Mouse (Mus musculus) intestine, postnatal 0 days (tissue): ENCODE measurements at regions not wholly inside any gene's neighbourhood (a gene's known extent, or its start where the extent isn't known, plus 50 kb on each side); places are given as distances from the start of the nearest gene placed in this dataset.

Experiments used
- ATAC-seq: fragments of 200-750 bp; cut with Nextera tagmentation; 2 replicates; pipeline ENCODE4 v1.8.0; 2017; ENCODE audit warnings: mild to moderate bottlenecking, moderate TSS enrichment, moderate library complexity
- H3K27ac ChIP-seq: fragments of 300-500 bp; sonication (generic); 2 replicates; pipeline ENCODE4 v1.5.1; 2014; ENCODE audit warnings: mild to moderate bottlenecking, low read depth, low read length, moderate library complexity
- H3K27me3 ChIP-seq: fragments of 300-500 bp; sonication (generic); replicated peaks from 2 replicates; pipeline ENCODE4 v1.6.1; 2014; ENCODE audit warnings: low read length, mixed read lengths; ENCODE audit not compliant: control insufficient read depth, insufficient read depth
- H3K36me3 ChIP-seq: fragments of 300-500 bp; sonication (generic); 2 replicates; pipeline ENCODE4 v1.6.1; 2014; ENCODE audit warnings: mild to moderate bottlenecking, moderate library complexity; ENCODE audit not compliant: control insufficient read depth, insufficient read depth
- H3K4me1 ChIP-seq: fragments of 300-500 bp; sonication (generic); replicated peaks from 2 replicates; pipeline ENCODE4 v1.6.1; 2014; ENCODE audit warnings: antibody characterized with exemption, low read length, mixed read lengths; ENCODE audit not compliant: control insufficient read depth, insufficient read depth
- H3K4me2 ChIP-seq: fragments of 300-500 bp; sonication (generic); replicated peaks from 2 replicates; pipeline ENCODE4 v1.6.1; 2014; ENCODE audit warnings: low read depth, mild to moderate bottlenecking, moderate library complexity
- H3K4me3 ChIP-seq: fragments of 300-500 bp; sonication (generic); 2 replicates; pipeline ENCODE4 v1.5.1; 2014; ENCODE audit warnings: low read depth, low read length
- H3K9ac ChIP-seq: fragments of 300-500 bp; sonication (generic); 2 replicates; pipeline ENCODE4 v1.6.1; 2014; ENCODE audit warnings: mild to moderate bottlenecking, low read depth, low read length
- H3K9me3 ChIP-seq: fragments of 300-500 bp; sonication (generic); 2 replicates; pipeline ENCODE4 v1.6.1; 2016; ENCODE audit warnings: mixed run types; ENCODE audit not compliant: control insufficient read depth
- CTCF ChIP-seq: sonication (generic); IDR thresholded peaks from 2 replicates; pipeline ENCODE4 v1.5.1; 2016; ENCODE audit warnings: low read depth, mild to moderate bottlenecking, control low read depth, antibody characterized with exemption, moderate library complexity
- WGBS: fragments of 180-500 bp; shearing (Covaris S2); extraction: QIAGEN DNeasy Blood & Tissue Kit; methylation state at CpG from one replicate; pipeline ENCODE4 v1.1.7; 2014; 5-methylcytosine and 5-hydroxymethylcytosine counted together

GRCm38 (mm10) chr5:26413185-26413584, 155.7 kb downstream of the Gm7361 start:
- no peak overlapping the region for H3K4me3 ChIP-seq
- TF ChIP-seq CTCF = peak; percentile 53
- no peak overlapping the region for H3K4me2 ChIP-seq
- no peak for ATAC-seq
- H3K27ac ChIP-seq = no peak overlapping the region
- H3K9me3 ChIP-seq = no peaks in the 10 kb centered on the region
- no peaks in the 10 kb centered on the region for H3K27me3 ChIP-seq
- no peaks in the 10 kb centered on the region for H3K36me3 ChIP-seq
- no peak overlapping the region for H3K9ac ChIP-seq
- H3K4me1 ChIP-seq = no peaks in the 10 kb centered on the region
- WGBS = 32% methylated on average over 1 of the region's 1 CpGs

DNA sequence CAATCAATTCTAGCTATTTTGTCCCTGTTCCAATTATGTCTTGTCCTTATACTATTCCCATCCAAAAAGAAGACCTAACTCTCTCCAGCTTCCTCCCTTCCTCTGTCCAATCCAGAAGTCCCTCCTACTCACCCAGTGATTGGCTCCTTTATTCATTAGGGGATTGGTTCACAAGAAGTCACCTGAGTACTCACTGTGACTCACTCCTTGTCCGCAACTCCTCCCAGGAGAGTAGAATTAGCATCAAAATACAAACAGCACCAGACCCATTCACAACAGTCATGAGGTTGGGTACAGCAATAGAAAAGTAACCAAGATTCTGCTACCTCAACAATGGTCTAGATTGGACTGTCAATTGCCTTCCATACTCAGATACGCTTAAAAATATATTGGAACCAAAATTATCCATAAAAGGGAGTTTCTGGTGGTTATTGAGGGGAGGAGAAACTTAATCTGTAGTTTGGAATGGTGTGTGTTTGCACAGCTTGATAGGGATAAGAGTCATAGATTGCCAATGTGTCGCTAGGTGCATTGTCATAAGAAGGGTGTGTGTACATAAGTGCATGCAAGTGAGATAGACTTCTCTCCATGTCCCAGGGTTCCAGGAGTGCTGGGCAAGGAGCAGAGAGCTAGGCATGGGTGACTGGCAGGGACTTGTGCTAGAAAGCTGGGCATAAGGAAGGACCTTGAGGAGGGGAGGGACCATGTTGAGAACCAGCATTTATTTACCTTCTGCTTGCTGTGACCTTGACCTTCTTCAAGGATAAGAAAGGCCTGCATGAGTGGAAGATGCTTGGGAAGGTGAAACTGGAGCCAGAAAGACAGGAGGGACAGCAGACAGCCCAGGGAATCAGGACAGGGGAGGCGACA, 187.1 kb downstream of the Gm7361 start:
- Histone ChIP-seq H3K36me3 (no peaks in the 10 kb centered on the region), H3K4me2 (no peak overlapping the region), H3K4me3 (no peak overlapping the region), H3K27me3 (no peaks in the 10 kb centered on the region), H3K9me3 (no peaks in the 10 kb centered on the region), H3K9ac (no peak overlapping the region), H3K27ac (no peak overlapping the region), H3K4me1 (no peaks in the 10 kb centered on the region)
- WGBS = 53% methylated on average over 4 of the region's 4 CpGs
- TF ChIP-seq CTCF = no peak
- ATAC-seq = no peak

DNA sequence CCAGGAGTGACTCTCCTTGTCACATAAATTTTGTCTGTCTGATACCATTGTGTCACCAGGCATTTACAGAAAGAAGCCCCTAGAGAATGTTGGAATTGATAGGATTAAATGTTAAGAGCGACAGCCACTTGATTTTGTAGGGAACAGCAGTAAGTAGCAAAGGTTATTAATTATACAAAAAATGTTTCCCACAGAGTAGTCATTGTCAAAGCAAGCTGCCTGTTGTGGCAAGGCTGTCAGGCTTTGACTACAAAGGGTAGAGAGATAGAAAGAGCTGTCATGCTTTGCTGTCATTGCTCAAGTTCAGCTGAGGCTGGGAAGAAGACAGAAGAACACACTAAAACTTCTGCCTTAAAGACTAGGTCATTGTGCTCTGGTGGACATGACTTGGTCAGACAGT, 193.8 kb downstream of the Gm7361 start:
- H3K4me1 ChIP-seq = no peaks in the 10 kb centered on the region
- H3K9ac ChIP-seq = no peak overlapping the region
- ATAC-seq = no peak
- no peaks in the 10 kb centered on the region for H3K27me3 ChIP-seq
- H3K27ac ChIP-seq = no peak overlapping the region
- no peak overlapping the region for H3K4me2 ChIP-seq
- 82% methylated on average over 1 of the region's 1 CpGs for WGBS
- H3K9me3 ChIP-seq = no peaks in the 10 kb centered on the region
- H3K4me3 ChIP-seq = no peak overlapping the region
- no peaks in the 10 kb centered on the region for H3K36me3 ChIP-seq
- no peak for TF ChIP-seq CTCF

DNA sequence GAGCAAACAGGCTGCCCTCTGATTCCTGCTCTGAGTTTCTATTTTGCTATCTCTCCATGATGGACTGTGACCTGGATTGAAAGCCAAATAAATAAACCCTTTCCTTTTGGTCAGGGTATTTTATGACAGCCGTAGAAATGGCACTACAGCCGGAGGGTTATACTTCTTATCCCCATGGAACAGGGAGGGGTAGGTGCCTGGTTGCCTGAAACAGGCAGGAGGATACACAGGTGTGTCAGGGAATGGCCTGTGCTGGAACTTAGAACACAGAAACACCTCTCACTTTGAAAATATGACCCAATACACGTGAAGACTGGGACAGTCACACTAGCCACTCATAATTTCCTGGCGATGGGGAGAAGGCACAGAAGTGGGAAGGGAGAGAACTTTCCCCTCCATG, 200.1 kb downstream of the Gm7361 start:
- no peak for TF ChIP-seq CTCF
- no peak for ATAC-seq
- no peak overlapping the region for H3K27ac ChIP-seq
- 32% methylated on average over 4 of the region's 4 CpGs for WGBS
- no peak overlapping the region for H3K4me3 ChIP-seq
- H3K27me3 ChIP-seq = no peaks in the 10 kb centered on the region
- H3K4me2 ChIP-seq = no peak overlapping the region
- H3K36me3 ChIP-seq = no peaks in the 10 kb centered on the region
- H3K4me1 ChIP-seq = no peaks in the 10 kb centered on the region
- no peaks in the 10 kb centered on the region for H3K9me3 ChIP-seq
- H3K9ac ChIP-seq = no peak overlapping the region

GRCm38 (mm10) chr5:26466666-26467065, 209.2 kb downstream of the Gm7361 start:
- H3K9ac ChIP-seq = no peak overlapping the region
- ATAC-seq = no peak
- H3K4me1 ChIP-seq = no peaks in the 10 kb centered on the region
- H3K27me3 ChIP-seq = no peaks in the 10 kb centered on the region
- H3K9me3 ChIP-seq = no peaks in the 10 kb centered on the region
- WGBS = 42% methylated on average over 1 of the region's 1 CpGs
- H3K4me2 ChIP-seq = no peak overlapping the region
- no peak for TF ChIP-seq CTCF
- no peak overlapping the region for H3K4me3 ChIP-seq
- no peak overlapping the region for H3K27ac ChIP-seq
- no peaks in the 10 kb centered on the region for H3K36me3 ChIP-seq

DNA sequence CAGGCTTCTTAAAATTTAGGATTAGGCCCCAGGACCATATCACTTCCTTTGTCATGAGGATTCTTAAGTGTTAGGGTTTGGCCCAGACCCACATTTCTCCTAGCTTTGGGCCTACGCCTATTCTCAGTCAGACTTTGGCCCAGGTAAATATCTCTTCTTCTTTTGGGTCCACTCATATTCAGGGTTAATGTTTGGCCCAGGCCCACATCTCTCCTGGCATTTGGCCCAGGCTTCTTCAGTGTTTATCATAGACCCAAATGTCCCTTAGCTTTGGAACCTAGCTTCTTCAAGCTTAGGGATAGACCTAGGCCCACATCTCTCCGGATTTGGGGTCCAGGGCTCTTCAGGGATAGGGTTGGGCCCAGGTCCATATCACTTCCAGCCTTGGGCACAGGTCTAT, 228.2 kb downstream of the Gm7361 start:
- no peak for TF ChIP-seq CTCF
- Histone ChIP-seq H3K9me3 (no peaks in the 10 kb centered on the region), H3K36me3 (no peaks in the 10 kb centered on the region), H3K27me3 (no peaks in the 10 kb centered on the region), H3K4me2 (no peak overlapping the region), H3K4me1 (no peaks in the 10 kb centered on the region), H3K9ac (no peak overlapping the region), H3K4me3 (no peak overlapping the region), H3K27ac (no peak overlapping the region)
- no peak for ATAC-seq
- WGBS = 87% methylated on average over 2 of the region's 2 CpGs
